Mouse (Mus musculus) cerebellum, adult 8-10 months (tissue): ENCODE results near the gene Aff3.

Source experiments
- DNase-seq: peaks from one replicate; pipeline ENCODE4 v3.0.0; 2022

Gene Aff3

GRCm38 (mm10) chr1:38536929-38537540 lies 127.7 kb downstream of the Aff3 start:
- DNase-seq: no peak

DNA sequence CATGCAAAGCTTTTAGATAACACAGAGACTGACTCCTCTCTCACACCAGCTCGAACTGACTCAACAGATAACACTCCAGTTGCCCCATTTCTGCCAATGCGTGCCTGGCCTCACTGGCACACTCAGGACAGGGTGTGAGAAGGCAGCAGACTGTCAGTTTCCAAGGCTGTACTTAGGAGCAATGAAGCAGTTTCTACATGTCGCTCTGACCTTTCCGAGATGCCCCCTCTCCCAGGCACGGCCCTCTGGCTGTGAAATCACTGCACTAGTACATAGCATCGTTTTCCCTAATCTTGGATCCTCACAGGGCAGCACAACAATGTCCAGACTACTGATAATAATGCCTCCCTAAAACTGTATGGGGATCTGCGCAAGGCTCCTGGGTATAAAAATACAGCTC lies 132.2 kb downstream of the Aff3 start:
- DNase-seq: no peak

DNA sequence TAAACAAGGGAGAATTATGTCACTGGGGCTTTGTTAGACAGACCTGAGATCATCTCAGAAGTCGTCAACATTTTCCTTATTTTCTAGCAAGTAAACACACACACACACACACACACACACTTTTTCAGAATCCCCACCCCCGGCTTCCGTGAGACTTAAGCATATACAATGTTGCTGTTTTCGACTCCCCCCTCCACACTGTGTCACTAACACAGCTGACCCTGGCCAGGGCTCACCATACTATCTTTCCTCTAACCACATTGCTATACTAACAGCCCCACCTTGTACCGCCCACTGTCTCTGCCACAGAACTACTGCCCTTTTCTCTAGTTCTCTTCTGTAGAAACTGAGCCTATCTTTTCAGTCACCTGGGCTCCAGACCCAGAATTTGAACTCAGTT lies 136.1 kb downstream of the Aff3 start:
- DNase-seq: no peak

GRCm38 (mm10) chr1:38526568-38526967 lies 138.2 kb downstream of the Aff3 start:
- no peak for DNase-seq

- DNase-seq: no peak
These were observed 143.1 kb downstream of the Aff3 start for GRCm38 (mm10) chr1:38521651-38522050.

DNA sequence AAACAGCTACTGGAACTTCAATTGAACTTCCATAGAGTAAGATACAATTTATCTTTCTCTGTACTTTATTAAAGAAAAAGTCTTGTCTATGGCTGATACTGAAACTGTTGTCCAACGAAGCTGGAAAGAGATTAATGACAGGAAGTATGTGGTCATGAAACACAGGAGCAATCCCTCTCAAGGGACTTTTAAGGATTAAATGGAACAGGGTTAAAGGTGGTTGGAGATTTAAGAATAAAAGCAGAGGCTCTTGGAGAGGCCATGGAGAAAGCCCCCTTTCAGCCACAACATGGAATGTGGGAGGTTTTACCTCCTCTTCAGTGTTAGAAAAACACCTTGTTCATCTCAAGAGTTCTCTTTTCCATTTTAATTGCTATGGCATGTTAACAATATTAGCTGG lies 148.5 kb downstream of the Aff3 start:
- DNase-seq: no peak

DNA sequence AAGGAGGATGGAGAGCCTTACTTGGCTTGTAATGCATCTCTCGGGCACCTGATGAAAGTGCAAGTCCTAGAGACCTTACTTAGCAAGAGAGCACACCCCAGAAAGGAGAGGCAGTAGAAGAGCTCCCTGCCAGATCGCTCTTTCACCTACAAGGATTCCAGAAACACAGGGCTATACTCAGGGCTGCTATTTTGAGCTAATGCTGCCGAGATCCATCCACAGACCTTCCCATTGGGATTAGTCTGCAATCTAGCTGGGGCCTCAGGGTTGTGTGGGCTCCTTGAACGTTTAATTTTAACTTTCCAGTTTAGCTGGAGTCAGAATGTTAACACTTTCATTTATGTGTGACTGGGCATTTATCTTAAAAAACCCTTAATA lies 150.1 kb downstream of the Aff3 start:
- DNase-seq: no peak

DNA sequence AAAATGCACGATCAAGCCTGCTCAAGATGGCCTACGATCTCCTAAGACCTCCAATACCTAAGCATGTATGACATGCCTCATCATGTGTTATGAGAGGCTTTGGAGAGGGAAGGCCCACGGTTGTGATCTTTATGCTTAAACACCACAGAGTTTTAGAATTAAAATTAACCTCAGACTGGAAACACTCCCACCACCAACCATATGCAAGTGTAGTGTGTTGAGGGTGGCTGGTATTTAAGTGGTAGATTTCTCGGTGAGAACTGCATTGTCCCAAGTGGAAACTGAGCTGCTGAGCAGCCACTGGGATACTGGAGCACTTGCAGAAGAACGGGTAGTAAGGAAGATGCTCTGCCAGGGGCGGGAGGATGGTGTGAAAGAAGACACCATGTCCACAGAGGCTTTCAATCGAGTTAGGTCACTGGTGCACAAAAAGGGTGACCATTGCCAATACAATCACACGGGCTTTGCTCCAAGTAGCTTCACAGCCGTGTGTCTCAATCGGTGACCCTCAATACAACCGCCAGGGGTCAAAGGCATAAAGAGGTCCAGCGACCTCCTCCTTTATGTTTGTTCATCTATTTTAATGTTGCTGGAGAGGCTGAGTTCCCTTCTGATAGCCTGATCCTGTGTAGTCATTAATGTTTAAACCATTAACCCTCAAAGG lies 150.7 kb downstream of the Aff3 start:
- no peak for DNase-seq

DNA sequence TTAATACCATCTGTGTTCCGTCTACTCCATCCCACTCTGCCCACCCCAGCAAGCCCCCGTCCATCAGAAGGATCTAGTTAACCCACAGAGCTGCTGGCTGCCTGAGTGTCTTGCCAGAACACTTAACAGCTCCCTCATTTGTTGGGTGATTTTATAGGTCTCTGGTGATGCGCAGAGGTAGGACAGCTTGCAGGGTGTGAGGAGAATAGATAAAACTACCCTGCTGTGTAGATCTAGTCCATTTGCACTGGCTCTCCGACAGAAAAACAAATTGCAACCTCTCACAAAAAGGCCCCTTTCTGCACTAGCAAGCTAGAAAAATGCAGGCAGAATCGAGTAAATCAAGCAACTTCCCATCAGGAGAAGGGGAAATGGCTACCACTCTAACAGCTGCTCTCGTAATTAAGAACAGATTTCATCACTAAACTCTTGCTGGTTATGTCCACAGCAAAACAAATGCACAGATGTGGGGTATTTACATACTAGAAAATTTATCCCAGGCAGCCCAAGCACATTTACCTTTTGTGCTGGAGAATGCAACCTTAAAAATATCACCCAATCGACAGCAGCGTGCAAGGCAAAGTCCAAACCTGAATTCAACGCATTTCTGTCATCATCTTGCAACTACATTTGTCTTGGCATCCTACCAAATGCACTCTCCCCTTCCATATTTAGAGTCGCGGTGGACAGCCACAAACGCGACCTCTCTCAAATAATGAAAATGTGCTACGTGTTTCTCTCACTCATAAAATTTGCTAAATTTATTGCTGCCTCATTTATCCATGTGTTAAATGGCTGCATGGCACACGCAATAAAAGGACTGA lies 152.3 kb downstream of the Aff3 start:
- no peak for DNase-seq

GRCm38 (mm10) chr1:38511076-38511475 lies 153.7 kb downstream of the Aff3 start:
- DNase-seq: no peak

GRCm38 (mm10) chr1:38509301-38509700 lies 155.5 kb downstream of the Aff3 start:
- no peak for DNase-seq

DNA sequence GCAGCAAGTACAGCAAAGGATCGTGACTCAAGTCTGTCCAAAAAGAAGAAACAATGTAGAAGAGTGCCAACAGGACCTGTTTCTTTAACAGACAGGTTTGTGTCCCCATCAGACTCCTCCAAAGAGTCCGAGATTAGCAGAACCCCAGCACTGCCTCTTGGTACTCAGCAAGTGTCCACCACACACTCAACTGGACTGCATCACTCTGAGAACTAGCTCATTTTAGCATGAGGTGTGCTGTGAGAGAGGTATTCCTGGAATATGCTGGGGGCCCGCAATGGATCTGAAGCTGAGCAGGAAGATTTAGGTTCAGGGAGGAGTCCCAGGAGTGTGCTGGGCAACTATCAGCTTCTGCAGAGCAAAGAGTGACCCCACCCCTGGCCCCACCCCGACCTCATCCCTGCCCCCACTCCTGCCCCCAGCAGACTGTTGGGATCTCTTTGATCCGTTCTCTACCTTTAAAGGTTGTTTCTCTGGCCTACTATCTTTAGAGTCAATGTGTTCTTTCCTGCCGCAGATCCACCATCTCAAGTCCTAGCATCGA lies 157.0 kb downstream of the Aff3 start:
- no peak for DNase-seq

DNA sequence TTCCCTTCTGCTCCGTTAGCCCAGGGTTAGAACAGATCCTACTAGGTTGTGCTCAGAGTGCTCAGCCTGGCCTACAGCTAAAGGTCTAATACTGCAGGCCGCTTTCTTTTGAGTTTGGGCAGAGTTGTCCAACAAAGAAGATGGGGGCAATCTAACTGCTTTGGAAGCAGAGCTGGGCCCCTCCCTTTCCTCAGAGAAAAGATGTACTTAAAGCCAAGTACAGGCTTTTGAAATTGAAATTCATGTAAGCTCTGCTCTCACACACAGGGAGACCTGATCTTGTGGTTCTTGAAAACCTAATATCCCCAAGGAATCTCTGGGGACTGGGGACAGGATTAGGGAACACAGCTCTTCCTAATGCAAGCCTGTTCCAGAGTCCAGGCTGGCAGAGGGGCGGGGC lies 158.4 kb downstream of the Aff3 start:
- no peak for DNase-seq

- DNase-seq: no peak
These were observed 161.2 kb downstream of the Aff3 start for GRCm38 (mm10) chr1:38503431-38504089.

GRCm38 (mm10) chr1:38502797-38503196 lies 162.0 kb downstream of the Aff3 start:
- no peak for DNase-seq

DNA sequence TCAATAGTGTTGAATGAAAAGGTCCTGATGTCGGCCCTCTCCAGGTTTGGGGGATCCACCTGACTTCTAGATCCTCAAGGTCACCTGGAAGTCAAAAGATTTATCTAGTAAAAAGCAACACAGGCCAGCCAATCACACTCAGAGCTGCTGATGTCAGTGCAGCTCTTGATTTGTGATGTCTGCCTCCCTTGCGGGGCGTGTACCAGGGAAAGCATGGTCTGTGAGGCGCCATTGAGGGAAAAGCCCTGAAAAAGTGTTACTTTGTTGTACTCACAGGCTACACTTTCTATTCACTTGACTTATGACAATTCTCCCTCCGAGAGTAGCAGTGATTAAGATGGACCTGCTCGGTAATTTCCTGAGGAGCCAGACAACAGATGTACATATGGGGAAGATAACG lies 163.5 kb downstream of the Aff3 start:
- no peak for DNase-seq

- DNase-seq: no peak
These were observed 165.3 kb downstream of the Aff3 start for GRCm38 (mm10) chr1:38499500-38499899.

DNA sequence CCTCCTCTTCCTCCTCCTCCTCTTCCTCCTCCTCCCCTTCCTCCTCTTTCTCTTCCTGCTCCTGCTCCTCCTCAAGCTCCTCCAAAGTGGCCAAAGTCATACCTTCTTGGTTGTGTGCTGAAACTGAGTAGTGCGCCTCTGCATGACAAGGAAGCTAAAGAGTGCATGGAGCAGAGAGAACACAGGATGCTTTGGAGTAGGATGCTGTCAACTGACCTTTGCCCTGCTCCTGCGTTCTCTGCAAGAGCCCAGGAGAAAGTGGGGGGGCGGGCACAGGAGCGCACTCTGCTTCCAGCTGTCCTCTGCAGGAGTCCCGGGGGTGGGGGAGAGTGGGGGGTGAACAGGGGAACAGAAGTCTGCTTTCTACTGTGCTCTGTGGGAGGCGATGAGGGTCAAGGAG lies 167.2 kb downstream of the Aff3 start:
- DNase-seq: no peak

DNA sequence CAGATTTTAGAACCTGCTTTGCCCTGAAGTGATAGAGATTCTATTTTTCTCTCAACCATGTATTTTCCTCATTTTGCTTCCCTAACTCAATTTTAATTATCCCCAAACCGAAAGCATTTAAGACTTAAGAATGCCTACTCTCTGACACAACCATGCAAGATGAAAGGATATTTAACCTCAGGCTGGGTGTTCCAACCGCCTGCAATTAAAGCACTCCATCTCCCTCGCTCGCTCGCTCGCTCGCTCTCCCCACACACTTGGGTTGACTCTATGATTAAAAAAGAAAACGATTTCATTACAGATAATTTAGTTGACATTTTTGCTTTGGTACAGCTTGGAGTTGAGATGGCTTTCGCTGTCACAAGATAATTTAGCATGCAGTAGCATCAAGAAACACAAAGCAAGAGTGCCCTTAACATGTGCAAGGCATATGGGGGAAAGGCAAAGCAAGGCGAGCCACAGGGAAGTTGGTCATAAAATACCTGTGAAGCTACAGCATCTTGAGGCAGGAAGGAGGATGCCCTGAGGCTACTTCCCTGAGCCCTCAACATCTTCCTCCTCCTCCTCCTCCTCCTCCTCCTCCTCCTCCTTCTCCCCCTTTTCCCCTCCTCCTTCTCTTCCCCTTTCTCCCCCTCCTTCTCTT lies 167.7 kb downstream of the Aff3 start:
- no peak for DNase-seq

DNA sequence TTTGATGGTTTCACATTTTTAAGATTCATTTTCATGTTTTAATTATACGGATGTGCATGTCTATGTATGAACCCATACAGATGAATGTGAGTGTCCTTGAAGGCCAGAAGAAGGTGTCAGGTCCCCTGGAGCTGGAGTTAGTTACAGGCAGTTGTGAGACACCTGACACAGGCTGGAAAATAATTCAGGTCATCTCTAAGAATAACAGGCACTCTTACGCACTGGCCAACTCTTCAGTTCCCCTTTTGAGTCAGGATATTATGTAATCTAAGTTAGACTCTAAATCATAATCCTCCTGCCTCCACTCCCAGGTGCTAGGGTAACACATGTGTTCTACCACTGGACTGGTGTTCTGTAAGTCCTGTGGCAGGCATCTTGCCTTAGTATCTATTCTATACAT lies 169.5 kb downstream of the Aff3 start:
- DNase-seq: no peak

GRCm38 (mm10) chr1:38489733-38490132 lies 175.0 kb downstream of the Aff3 start:
- no peak for DNase-seq

- DNase-seq: no peak
These were observed 176.0 kb downstream of the Aff3 start for GRCm38 (mm10) chr1:38488667-38489210.

DNA sequence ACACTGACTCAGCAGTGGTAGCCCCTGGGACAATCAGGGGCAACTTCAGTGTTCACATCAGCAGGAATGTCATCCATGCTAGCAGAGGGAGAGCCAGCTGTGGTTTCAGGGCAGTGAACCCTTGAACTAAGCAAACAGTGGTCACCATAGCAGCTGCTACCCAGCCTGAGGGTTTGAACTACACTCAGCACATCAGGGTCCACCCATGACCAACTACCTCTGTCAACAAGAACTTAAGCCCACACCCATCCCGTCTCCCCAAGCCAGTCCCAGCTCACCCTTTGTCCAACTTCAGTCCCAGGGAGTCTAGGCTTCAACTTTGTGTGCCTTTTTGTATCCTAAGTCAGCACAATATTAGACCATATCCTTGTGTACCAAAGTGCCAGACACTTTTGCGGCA lies 176.9 kb downstream of the Aff3 start:
- no peak for DNase-seq
